Mouse (Mus musculus): ENCODE measurements around the gene Prdm16. TPM values are rescaled to one million over a fixed set of nuclear protein-coding genes. Genes with fewer than 3 reads are reported as not detected.

The Prdm16 gene
- polyA plus RNA-seq, 1 experiment from 2014 or later, result 19.4 TPM

- Histone ChIP-seq H3K4me3 (ENCODE audit: low read depth, low read length) (no peak overlapping the region), H3K27ac (ENCODE audit: low read depth) (peak overlapping the region; percentile 58; the same call in 1 of the 2 replicates), H3K4me1 (ENCODE audit: insufficient read depth) (peaks cover 13% of the 10 kb centered on the region), H3K4me2 (no peak overlapping the region), H3K9ac (no peak overlapping the region; the same call in 1 of the 2 replicates), H3K27me3 (ENCODE audit: insufficient read depth, low read length) (no peaks in the 10 kb centered on the region; the same call in 1 of the 2 replicates), H3K36me3 (ENCODE audit: insufficient read depth) (no peaks in the 10 kb centered on the region), H3K9me3 (ENCODE audit: low read depth, low read length) (no peaks in the 10 kb centered on the region)
- peak; percentile 28 for DNase-seq
- WGBS, result 28% methylated on average over 4 of the region's 4 CpGs
- peak; percentile 41 for ATAC-seq (ENCODE audit: insufficient read depth)
- no peak for TF ChIP-seq CTCF (IDR thresholded peaks at IDR 0.05; ENCODE audit: low read depth)
These were observed 342.9 kb downstream of the Prdm16 start for GRCm38 (mm10) chr4:154293735-154294201.

- TF ChIP-seq CTCF (IDR thresholded peaks at IDR 0.05; ENCODE audit: low read depth), result no peak
- DNase-seq, result no peak
- ATAC-seq (ENCODE audit: insufficient read depth), result no peak
- Histone ChIP-seq H3K9me3 (ENCODE audit: low read depth, low read length) (no peaks in the 10 kb centered on the region), H3K9ac (no peak overlapping the region), H3K27me3 (ENCODE audit: insufficient read depth, low read length) (no peaks in the 10 kb centered on the region), H3K36me3 (ENCODE audit: insufficient read depth) (no peaks in the 10 kb centered on the region; the same call in 1 of the 2 replicates), H3K27ac (ENCODE audit: low read depth) (no peak overlapping the region), H3K4me2 (no peak overlapping the region), H3K4me1 (ENCODE audit: insufficient read depth) (no peaks in the 10 kb centered on the region), H3K4me3 (ENCODE audit: low read depth, low read length) (no peak overlapping the region)
- WGBS, result 70% methylated on average over 7 of the region's 7 CpGs
These were observed 353.0 kb downstream of the Prdm16 start for GRCm38 (mm10) chr4:154283671-154284070.

DNA sequence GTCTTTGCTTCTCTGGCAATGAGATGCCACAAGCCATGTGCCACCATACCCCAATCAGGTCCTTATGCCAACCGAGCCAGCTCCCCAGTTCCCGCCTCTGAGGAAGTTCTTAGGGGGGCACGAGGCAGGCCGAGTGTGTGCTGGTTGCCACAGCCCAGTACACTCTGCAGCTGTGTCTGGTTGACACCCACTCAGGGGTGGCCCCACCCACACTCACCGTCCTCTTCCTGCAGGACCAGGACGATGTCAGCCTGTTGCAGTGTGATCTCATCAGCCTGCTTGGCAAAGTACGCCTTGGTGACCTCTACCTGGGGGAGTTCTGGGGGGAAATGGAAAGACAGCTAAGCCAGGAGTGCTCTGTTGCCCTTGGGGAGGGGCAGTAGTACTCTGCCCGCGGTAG, 357.2 kb downstream of the Prdm16 start:
- no peaks in the 10 kb centered on the region for H3K9me3 ChIP-seq (ENCODE audit: low read depth, low read length)
- no peak for DNase-seq

GRCm38 (mm10) chr4:154273000-154273399, 363.7 kb downstream of the Prdm16 start:
- WGBS, result 51% methylated on average over 3 of the region's 3 CpGs
- Histone ChIP-seq H3K4me2 (no peak overlapping the region), H3K9ac (no peak overlapping the region), H3K36me3 (ENCODE audit: insufficient read depth) (0 out of 2 replicates have a peak, but pooled peaks cover 5% of the 10 kb centered on the region), H3K27me3 (ENCODE audit: insufficient read depth, low read length) (no peaks in the 10 kb centered on the region), H3K4me3 (ENCODE audit: low read depth, low read length) (no peak overlapping the region), H3K27ac (ENCODE audit: low read depth) (no peak overlapping the region), H3K9me3 (ENCODE audit: low read depth, low read length) (no peaks in the 10 kb centered on the region), H3K4me1 (ENCODE audit: insufficient read depth) (no peaks in the 10 kb centered on the region)
- peak; percentile 87 for TF ChIP-seq CTCF (IDR thresholded peaks at IDR 0.05; ENCODE audit: low read depth)
- ATAC-seq (ENCODE audit: insufficient read depth) (no peak), DNase-seq (peak; percentile 88)

More for the DNA sequence above, 357.2 kb downstream of the Prdm16 start:
- no peak for TF ChIP-seq CTCF (IDR thresholded peaks at IDR 0.05; ENCODE audit: low read depth)
- Histone ChIP-seq H3K4me2 (no peak overlapping the region), H3K27me3 (ENCODE audit: insufficient read depth, low read length) (no peaks in the 10 kb centered on the region), H3K4me1 (ENCODE audit: insufficient read depth) (no peaks in the 10 kb centered on the region), H3K27ac (ENCODE audit: low read depth) (no peak overlapping the region), H3K36me3 (ENCODE audit: insufficient read depth) (0 out of 2 replicates have a peak, but pooled peaks cover 4% of the 10 kb centered on the region), H3K4me3 (ENCODE audit: low read depth, low read length) (no peak overlapping the region), H3K9ac (no peak overlapping the region)
- no peak for ATAC-seq (ENCODE audit: insufficient read depth)
- 52% methylated on average over 9 of the region's 9 CpGs for WGBS

DNA sequence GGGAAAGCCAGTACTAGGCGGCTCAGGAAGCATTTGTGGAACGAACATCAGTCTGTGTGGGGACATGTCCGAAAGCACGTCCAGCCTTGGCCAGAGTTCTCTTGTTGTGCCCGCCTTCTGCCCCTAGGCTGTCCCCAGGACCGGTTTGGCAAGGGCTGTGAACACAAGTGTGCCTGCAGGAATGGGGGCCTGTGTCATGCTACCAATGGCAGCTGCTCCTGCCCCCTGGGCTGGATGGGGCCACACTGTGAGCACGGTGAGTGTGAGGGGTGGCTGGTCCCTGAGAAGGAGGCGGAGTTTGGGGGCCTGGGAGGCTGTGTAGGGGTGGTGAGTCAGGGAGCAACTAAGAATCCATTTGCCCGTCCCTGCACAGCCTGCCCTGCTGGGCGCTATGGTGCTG, 367.2 kb downstream of the Prdm16 start:
- DNase-seq, result peak; percentile 46
- no peak overlapping the region for H3K9ac ChIP-seq
- 0 out of 2 replicates have a peak, but pooled peaks cover 2% of the 10 kb centered on the region for H3K36me3 ChIP-seq (ENCODE audit: insufficient read depth)
- ATAC-seq (ENCODE audit: insufficient read depth), result peak; percentile 81
- H3K27ac ChIP-seq (ENCODE audit: low read depth), result peak overlapping the region; percentile 30
- WGBS, result 41% methylated on average over 10 of the region's 10 CpGs
- peak; percentile 26; the same call in 1 of the 2 replicates for TF ChIP-seq CTCF (IDR thresholded peaks at IDR 0.05; ENCODE audit: low read depth)
- peak overlapping the region; percentile 44 for H3K4me2 ChIP-seq
- no peaks in the 10 kb centered on the region for H3K9me3 ChIP-seq (ENCODE audit: low read depth, low read length)
- H3K4me1 ChIP-seq (ENCODE audit: insufficient read depth), result no peaks in the 10 kb centered on the region
- 0 out of 2 replicates have a peak overlapping the region, but pooled peaks have one; percentile 4 for H3K4me3 ChIP-seq (ENCODE audit: low read depth, low read length)
- no peaks in the 10 kb centered on the region for H3K27me3 ChIP-seq (ENCODE audit: insufficient read depth, low read length)

DNA sequence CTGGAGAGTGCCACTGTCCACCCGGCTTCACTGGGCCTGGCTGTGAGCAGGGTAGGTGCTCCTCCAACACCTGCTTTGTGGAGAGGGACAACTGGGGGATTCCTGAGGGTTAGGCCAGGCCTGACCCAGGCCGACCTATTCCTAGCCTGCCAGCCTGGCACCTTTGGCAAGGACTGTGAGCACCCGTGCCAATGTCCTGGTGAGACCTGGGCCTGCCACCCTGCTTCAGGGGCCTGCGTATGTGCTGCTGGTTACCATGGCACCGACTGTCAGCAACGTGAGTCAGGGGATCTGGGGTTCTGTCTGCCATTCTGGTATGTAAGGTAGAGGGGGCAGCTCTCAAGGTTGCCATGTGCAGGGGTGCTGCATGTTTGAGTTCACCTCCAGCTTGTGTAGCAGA, 369.2 kb downstream of the Prdm16 start:
- no peaks in the 10 kb centered on the region for H3K4me1 ChIP-seq (ENCODE audit: insufficient read depth)
- H3K27me3 ChIP-seq (ENCODE audit: insufficient read depth, low read length), result no peaks in the 10 kb centered on the region
- DNase-seq, result no peak
- no peak overlapping the region for H3K4me3 ChIP-seq (ENCODE audit: low read depth, low read length)
- WGBS, result 77% methylated on average over 6 of the region's 6 CpGs
- TF ChIP-seq CTCF (IDR thresholded peaks at IDR 0.05; ENCODE audit: low read depth), result no peak
- no peak overlapping the region for H3K4me2 ChIP-seq
- H3K9ac ChIP-seq, result no peak overlapping the region
- H3K27ac ChIP-seq (ENCODE audit: low read depth), result no peak overlapping the region
- H3K36me3 ChIP-seq (ENCODE audit: insufficient read depth), result no peaks in the 10 kb centered on the region
- no peak for ATAC-seq (ENCODE audit: insufficient read depth)
- no peaks in the 10 kb centered on the region for H3K9me3 ChIP-seq (ENCODE audit: low read depth, low read length)

Other genes with a start within 250 kb of the Prdm16 start
- gene Actrt2, start 31.0 kb upstream of the Prdm16 start, polyA plus RNA-seq (2014; fragmentation: Nextera tagmentation; extraction: Ambion mirVana), result not detected in 2 replicates
- 0.12 and 0.30 TPM in 2 replicates for gene Ttc34, start 200.6 kb upstream of the Prdm16 start, polyA plus RNA-seq (2014; fragmentation: Nextera tagmentation; extraction: Ambion mirVana)
- gene Mmel1, start 232.7 kb upstream of the Prdm16 start, polyA plus RNA-seq (2014; fragmentation: Nextera tagmentation; extraction: Ambion mirVana), result 0.13 and 0.19 TPM in 2 replicates